Mouse (Mus musculus): ENCODE data around the gene Irx3.

Irx3 gene

GRCm38 (mm10) chr8:91801839-91802238 lies at the start of gene Irx3:
Irx3 (minus strand) TSS chr8:91802067.
- DNase-seq (ENCODE audit: low spot score) = no peak

- DNase-seq (ENCODE audit: low spot score) = no peak
These were observed 49.5 kb upstream of the Irx3 start for GRCm38 (mm10) chr8:91851359-91851758.

- DNase-seq (ENCODE audit: low spot score) = no peak
These were observed 48.1 kb upstream of the Irx3 start for GRCm38 (mm10) chr8:91849984-91850383.

- no peak for DNase-seq (ENCODE audit: low spot score)
These were observed 47.7 kb upstream of the Irx3 start for GRCm38 (mm10) chr8:91849529-91849928.

GRCm38 (mm10) chr8:91845641-91846040 lies 43.8 kb upstream of the Irx3 start:
- DNase-seq (ENCODE audit: low spot score) = no peak

GRCm38 (mm10) chr8:91837131-91837530 lies 35.3 kb upstream of the Irx3 start:
- DNase-seq (ENCODE audit: low spot score) = no peak

DNA sequence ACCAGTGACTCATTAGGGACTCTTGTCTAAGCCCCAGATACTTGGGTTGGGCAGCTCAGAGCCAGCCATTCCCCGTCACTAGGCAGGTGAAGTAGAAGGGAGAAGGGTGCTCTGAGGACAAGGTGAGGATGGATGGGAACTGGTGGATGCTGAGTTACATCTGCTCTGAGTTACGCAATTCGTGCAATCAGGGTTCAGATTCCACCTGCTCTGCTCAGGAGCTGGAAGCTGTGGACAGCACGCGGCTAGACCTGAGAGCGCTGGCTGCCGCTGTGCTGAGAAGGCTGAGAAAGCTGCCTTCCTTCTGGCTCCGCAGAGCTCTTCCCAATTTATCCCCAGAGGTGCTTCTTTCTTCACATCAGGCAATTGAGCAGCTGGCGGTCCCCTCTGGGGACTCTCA lies 34.8 kb upstream of the Irx3 start:
- no peak for DNase-seq (ENCODE audit: low spot score)

GRCm38 (mm10) chr8:91827661-91828060 lies 25.8 kb upstream of the Irx3 start:
- no peak for DNase-seq (ENCODE audit: low spot score)

DNA sequence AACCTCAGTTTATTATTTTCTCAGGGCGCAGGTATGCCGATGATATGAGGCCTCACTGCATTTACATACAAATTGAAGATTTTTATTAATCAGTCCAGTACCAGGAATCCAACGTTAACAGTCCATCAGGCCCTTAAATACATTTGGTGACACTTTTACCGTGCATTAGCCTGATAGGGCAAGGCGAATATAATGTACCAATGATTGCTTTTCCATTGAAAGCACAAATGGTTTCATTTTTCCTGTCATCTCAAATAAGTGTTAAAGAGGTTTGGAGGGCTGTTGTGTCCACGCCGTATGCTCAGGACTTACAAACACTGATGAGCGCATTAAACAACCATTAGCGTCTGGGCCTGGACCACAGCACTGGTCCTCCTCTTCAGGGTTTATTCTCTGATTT lies 25.3 kb upstream of the Irx3 start:
- no peak for DNase-seq (ENCODE audit: low spot score)

GRCm38 (mm10) chr8:91823357-91823756 lies 21.5 kb upstream of the Irx3 start:
- no peak for DNase-seq (ENCODE audit: low spot score)

- DNase-seq (ENCODE audit: low spot score) = no peak
These were observed 20.9 kb upstream of the Irx3 start for GRCm38 (mm10) chr8:91822746-91823145.

DNA sequence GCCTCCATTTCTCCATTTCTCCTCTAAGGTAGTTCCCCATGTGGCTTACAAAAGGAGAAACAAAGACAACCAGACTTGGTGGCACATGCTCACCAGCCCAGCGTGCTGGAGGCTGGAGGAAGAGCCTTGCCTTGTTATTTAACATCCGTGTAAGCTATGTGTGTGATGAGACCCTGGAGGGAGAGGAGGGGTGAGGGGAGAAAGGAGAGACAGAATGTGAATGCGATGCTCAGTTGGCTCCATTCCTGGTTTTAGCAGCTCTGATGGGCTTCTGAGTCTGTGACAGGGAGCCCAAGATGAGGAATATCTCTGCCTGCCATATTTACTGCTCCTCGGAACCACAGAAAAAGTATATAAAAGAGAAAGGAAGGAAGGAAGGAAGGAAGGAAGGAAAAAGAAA lies 20.1 kb upstream of the Irx3 start:
- no peak for DNase-seq (ENCODE audit: low spot score)

DNA sequence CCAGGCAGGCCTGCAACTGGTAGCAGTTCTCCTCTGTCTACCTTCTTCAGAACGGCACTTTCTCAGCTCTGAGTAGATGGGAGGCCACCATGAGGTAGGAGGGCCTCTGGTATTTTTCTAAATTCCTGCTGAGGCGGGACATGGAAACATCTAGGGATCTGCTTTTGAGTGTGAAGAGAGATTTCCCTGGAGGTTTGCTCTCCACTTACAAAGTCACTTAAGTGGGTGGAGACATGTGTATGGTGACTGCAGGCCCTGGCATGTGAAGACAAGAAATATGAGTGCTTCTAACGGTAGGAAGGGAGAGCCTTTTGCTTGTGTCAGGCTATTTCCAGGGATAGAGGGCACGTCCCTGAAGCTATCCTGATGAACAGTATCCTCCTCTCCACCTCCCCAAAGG lies 17.9 kb upstream of the Irx3 start:
- DNase-seq (ENCODE audit: low spot score) = no peak

DNA sequence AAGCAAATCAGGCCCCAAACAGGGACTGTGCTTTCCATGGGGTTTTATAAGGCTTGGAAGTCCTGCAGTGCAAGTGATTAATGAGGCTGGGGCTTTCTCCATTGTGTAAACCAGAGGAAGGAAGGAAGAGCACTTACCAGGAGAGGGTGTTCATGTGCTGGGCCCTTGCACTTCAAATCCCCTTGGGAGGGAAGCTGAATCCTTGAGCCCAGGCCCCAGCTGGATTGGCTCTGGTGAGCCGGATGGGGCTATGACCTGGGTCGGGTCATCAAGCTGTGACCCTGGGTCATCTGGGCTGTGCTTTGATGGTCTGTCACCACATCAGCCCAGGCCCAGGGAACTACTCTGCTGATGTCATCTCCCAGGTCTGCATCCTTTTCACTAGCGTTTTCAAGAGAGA lies 16.9 kb upstream of the Irx3 start:
- DNase-seq (ENCODE audit: low spot score) = no peak

DNA sequence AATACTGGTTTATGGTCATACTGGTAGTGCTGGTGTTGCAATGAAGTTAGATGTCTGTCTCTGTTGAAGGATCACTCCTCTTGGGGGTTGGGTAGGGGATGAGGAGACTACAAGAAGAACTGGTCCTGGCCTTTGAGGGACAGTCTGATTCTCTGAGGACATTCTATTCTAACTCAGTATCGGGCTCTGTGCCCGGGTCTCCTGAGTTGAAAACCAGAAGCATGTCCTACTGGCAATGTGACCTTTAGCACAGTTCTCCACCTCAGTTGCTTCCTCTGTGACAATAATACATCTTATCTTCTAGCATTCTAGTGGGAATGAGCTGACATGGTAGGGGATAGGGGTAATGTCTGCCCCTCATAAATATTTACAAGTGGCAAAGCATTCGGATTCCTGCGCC lies 12.2 kb upstream of the Irx3 start:
- no peak for DNase-seq (ENCODE audit: low spot score)

DNA sequence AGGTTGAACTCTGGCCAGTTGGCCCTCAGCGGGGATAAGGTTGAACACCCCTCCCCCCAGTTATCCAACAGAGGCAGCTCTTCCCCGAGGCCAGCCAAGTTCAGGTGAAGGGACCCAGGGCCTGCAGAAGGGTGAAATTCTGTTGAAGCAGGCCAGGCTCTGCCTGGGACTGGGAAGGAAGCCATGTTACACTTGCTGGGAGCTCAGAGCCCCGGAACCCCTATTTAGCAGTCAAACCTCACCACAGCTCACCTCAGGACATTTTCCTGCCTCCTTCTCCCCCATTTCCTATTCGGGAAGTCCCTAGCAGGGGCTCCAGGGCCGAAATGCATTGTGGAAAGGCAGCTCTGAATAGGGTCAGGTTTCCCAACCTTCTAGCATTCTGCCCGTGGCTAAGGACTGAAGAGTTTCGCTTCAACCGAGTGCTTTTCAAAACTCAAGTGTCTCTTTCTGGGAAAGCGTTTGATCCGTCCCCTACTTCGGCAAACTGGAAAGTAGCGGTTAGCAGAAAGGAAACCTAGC lies 4.9 kb upstream of the Irx3 start:
- DNase-seq (ENCODE audit: low spot score) = no peak

GRCm38 (mm10) chr8:91806084-91806719 lies 4.3 kb upstream of the Irx3 start:
- no peak for DNase-seq (ENCODE audit: low spot score)

DNA sequence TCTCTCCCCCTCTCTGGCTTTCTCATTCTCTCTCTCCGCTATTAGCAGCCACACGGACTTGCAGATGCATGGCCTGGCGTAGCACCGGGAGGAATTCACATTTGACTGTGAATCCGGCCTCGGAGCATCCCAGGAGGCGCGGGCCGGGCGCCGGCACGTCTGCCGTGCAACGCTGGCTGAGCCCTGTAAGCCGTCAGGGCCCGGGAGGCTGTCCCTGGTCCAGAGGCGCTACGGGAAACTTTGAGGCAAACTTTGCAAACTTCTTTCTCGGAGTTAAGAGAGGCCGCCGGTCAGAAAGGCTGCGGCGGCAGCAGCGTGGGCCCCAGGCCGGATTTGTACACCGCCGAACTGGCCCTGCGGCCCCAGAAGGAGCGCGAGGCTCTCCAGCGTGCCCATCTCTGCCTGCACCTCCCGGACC lies 3.4 kb upstream of the Irx3 start:
- no peak for DNase-seq (ENCODE audit: low spot score)

GRCm38 (mm10) chr8:91804403-91805253 lies 2.8 kb upstream of the Irx3 start:
- no peak for DNase-seq (ENCODE audit: low spot score)

- no peak for DNase-seq (ENCODE audit: low spot score)
These were observed 1.9 kb upstream of the Irx3 start for GRCm38 (mm10) chr8:91803515-91804402.

DNA sequence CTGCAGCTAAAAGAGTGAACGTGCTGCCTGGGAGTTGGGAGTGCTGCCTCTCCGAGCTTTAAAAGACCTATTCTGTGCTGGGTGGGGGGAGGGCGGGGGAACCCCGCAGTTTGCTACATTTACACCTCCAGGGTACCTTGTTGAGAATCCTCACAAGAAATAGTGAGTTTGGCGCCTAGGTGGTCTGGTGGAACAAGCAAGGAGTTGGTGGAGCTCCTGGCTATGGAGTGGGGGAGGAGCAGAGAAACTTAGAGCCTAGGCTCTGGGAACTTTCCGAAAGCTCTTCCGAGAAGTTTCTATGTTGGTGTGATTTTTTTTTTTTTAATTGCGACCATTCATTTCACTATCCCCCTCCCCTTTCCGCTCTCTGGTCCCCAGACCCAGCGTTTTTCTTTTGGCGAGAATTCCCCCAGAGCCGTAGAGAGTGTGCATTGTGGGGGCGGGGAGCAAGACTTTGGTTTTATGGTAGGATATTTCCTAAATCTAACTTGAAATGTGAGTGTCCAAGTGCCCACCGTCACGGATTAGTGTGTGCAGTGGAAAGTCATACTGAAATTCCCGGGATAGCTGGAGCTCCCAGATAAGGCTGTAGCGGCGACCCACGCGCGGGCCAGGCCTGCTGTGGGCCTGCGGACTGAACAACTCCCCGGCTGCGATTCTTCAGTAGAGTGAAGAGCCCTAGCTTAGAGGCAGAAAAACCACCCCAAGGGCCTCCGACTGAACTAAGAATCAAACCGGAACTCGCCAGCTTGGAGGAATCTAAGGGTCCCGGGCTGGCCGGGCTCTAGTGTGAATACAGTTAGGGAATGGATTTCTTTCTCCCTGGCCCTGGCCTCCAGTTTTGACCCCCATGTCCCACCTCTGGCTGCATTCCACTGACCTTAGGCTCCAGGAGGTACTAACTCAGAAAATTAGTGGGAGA lies 795 bp upstream of the Irx3 start:
- no peak for DNase-seq (ENCODE audit: low spot score)
